Mouse (Mus musculus): ENCODE measurements around the gene Mei1. TPM values are rescaled to one million over a fixed set of nuclear protein-coding genes. Genes with fewer than 3 reads are reported as not detected.
A peak's percentile ranks its signal among the peaks of the same experiment; 100 is the strongest.
"Not testable (repeated sequence)": the region's sequence is repeated elsewhere in the genome, so short reads cannot be mapped to it uniquely, and the experiment has no call there.

Gene Mei1
- polyA plus RNA-seq, 1 experiment, result 0.13 TPM

DNA sequence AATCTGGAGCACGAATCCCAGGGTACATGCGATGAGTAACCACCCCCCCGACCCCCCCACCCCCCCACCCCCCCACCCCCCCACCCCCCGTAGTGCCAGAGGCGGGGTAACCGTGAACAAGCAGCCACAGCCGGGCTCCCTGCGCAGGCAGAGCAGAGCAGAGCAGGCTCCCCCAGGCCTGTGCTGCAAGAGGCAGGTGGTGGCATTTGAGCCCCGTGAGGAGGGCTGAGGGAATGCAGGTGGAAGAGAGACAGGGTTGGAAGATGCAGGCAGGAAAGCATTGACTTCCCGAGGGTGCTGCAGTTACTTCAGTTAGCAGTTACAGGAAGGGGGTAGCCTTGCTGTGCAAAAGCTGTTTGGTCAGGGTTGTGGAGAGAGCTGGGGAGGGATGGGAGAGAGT, 17.5 kb downstream of the Mei1 start:
- H3K27ac ChIP-seq (ENCODE audit: insufficient read depth, low read length), result no peak overlapping the region

DNA sequence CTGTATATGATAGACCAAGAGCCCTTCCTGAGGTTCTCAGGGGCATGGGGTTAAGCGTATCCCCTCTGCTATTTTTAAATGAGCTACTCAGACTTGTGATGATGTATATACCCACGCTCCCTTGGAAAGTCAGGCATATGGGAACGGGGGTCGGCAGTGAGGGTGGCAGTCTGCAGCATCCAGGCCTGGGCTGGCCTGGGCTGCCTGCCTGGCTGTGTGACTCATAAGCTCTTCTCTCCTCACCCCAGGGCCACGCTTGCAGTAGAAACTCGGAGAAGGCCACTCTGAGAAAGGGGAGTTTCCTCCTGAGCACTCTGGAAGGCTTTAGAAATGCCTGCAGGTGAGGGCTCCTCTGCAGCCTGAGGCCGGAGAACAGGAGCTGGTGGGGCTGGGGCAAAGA, 21.3 kb downstream of the Mei1 start:
- H3K4me1 ChIP-seq (ENCODE audit: control insufficient read depth, insufficient read depth, low read length), result no peaks in the 10 kb centered on the region; the same call in 1 of the 2 replicates
- 79% methylated on average over 7 of the region's 7 CpGs for WGBS
- no peak overlapping the region for H3K27ac ChIP-seq (ENCODE audit: insufficient read depth, low read length)
- no peaks in the 10 kb centered on the region for H3K27me3 ChIP-seq (ENCODE audit: control insufficient read depth, insufficient read depth, low read length)
- H3K4me3 ChIP-seq (replicated peaks; ENCODE audit: insufficient read depth, low read depth, low read length), result no peak overlapping the region
- TF ChIP-seq CTCF (IDR thresholded peaks at IDR 0.05; ENCODE audit: borderline replicate concordance, insufficient read depth, low read depth, low read length), result no peak
- no peak for TF ChIP-seq POLR2A (IDR thresholded peaks at IDR 0.05; ENCODE audit: borderline replicate concordance, insufficient read depth, low read length)
- DNase-seq, result no peak

More for the DNA sequence above, 17.5 kb downstream of the Mei1 start:
- 10% methylated on average over 10 of the region's 10 CpGs for WGBS
- Histone ChIP-seq H3K27me3 (ENCODE audit: control insufficient read depth, insufficient read depth, low read length) (no peaks in the 10 kb centered on the region), H3K4me3 (replicated peaks; ENCODE audit: insufficient read depth, low read depth, low read length) (no peak overlapping the region), H3K4me1 (ENCODE audit: control insufficient read depth, insufficient read depth, low read length) (no peaks in the 10 kb centered on the region; the same call in 1 of the 2 replicates)
- DNase-seq, result no peak
- no peak for TF ChIP-seq POLR2A (IDR thresholded peaks at IDR 0.05; ENCODE audit: borderline replicate concordance, insufficient read depth, low read length)
- peak; percentile 16; the same call in 1 of the 2 replicates for TF ChIP-seq CTCF (IDR thresholded peaks at IDR 0.05; ENCODE audit: borderline replicate concordance, insufficient read depth, low read depth, low read length)

DNA sequence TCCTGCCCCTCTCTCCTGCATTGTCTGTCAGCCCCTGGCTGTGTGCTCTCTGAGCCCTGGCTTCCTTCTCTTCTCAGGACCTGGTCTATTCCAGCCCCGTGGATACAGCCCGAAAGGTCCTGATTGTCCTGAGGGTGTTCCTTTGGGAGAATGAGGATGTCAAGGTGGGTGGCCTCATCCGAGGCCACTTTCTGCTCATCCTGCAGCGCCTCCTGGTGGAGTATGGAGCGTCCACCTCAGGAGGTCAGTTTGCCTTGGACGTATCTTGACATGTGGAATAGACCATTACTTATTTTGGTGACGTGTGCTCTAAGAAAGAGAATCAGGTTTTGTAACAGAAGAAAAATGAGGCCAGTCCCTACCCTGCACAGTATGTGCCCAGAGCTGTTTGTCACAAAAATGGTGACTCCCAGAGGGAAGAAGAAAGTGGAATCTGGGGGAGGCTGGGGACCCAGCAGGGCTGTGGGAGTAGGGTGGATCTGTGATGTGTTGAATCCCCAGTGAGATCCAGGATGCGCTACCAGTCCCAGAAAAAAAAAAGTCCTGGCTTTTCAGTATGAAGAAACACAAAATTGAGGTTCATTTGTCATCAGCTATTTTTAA, 37.3 kb downstream of the Mei1 start:
- WGBS, result 19% methylated on average over 8 of the region's 8 CpGs
- H3K27me3 ChIP-seq (ENCODE audit: control insufficient read depth, insufficient read depth, low read length), result no peaks in the 10 kb centered on the region
- peak; percentile 88 for TF ChIP-seq CTCF (IDR thresholded peaks at IDR 0.05; ENCODE audit: borderline replicate concordance, insufficient read depth, low read depth, low read length)
- no peak for TF ChIP-seq POLR2A (IDR thresholded peaks at IDR 0.05; ENCODE audit: borderline replicate concordance, insufficient read depth, low read length)
- DNase-seq, result peak; percentile 62 to 73
- H3K4me3 ChIP-seq (replicated peaks; ENCODE audit: insufficient read depth, low read depth, low read length), result no peak overlapping the region
- peaks cover 4% of the 10 kb centered on the region; the same call in 1 of the 2 replicates for H3K4me1 ChIP-seq (ENCODE audit: control insufficient read depth, insufficient read depth, low read length)
- H3K27ac ChIP-seq (ENCODE audit: insufficient read depth, low read length), result no peak overlapping the region

DNA sequence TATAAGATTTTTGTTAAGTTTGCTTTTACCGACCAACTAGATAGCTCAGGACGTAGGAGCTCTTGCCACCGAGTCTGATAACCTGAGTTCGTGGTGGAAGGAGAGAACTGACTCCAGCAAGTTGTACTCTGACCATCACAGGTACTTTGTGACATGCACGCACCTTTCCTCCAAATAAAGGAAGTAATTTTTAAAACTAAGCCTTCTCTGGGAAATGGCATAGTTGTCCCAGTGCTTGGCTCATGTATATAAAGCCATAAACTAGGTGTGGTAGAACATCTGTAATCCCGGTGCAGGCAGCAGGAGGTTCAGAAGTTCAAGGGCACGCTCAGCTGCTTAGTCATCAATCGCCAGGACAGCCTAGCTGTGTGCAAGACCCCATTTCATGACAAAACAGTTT, 50.7 kb downstream of the Mei1 start:
- no peaks in the 10 kb centered on the region; the same call in 1 of the 2 replicates for H3K27me3 ChIP-seq (ENCODE audit: control insufficient read depth, insufficient read depth, low read length)
- WGBS, result 91% methylated on average over 8 of the region's 8 CpGs
- no peaks in the 10 kb centered on the region for H3K4me1 ChIP-seq (ENCODE audit: control insufficient read depth, insufficient read depth, low read length)
- no peak overlapping the region for H3K4me3 ChIP-seq (replicated peaks; ENCODE audit: insufficient read depth, low read depth, low read length)
- H3K27ac ChIP-seq (ENCODE audit: insufficient read depth, low read length), result no peak overlapping the region
- DNase-seq, result no peak
- TF ChIP-seq POLR2A (IDR thresholded peaks at IDR 0.05; ENCODE audit: borderline replicate concordance, insufficient read depth, low read length) (no peak), CTCF (IDR thresholded peaks at IDR 0.05; ENCODE audit: borderline replicate concordance, insufficient read depth, low read depth, low read length) (no peak)

DNA sequence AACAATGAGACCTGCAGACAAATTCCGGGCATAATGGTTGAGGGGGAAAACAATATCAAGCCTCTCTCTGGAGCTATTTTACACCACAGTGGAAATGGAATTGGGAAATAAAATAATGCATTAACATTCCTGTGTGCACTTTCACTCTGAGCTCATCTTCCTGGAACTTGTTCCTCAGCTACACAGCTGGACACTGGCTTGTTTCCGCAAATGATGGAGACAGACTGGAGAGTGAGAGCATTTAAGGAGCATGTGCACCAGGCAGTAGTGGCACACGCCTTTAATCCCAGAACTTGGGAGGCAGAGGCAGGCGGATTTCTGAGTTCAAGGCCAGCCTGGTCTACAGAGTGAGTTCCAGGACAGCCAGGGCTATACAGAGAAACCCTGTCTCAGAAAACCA, 56.9 kb downstream of the Mei1 start:
- H3K4me1 ChIP-seq (ENCODE audit: control insufficient read depth, insufficient read depth, low read length); DNase-seq; H3K27ac ChIP-seq (ENCODE audit: insufficient read depth, low read length); H3K27me3 ChIP-seq (ENCODE audit: control insufficient read depth, insufficient read depth, low read length); H3K4me3 ChIP-seq (replicated peaks; ENCODE audit: insufficient read depth, low read depth, low read length): not testable (repeated sequence)
- 88% methylated on average over 4 of the region's 4 CpGs for WGBS

DNA sequence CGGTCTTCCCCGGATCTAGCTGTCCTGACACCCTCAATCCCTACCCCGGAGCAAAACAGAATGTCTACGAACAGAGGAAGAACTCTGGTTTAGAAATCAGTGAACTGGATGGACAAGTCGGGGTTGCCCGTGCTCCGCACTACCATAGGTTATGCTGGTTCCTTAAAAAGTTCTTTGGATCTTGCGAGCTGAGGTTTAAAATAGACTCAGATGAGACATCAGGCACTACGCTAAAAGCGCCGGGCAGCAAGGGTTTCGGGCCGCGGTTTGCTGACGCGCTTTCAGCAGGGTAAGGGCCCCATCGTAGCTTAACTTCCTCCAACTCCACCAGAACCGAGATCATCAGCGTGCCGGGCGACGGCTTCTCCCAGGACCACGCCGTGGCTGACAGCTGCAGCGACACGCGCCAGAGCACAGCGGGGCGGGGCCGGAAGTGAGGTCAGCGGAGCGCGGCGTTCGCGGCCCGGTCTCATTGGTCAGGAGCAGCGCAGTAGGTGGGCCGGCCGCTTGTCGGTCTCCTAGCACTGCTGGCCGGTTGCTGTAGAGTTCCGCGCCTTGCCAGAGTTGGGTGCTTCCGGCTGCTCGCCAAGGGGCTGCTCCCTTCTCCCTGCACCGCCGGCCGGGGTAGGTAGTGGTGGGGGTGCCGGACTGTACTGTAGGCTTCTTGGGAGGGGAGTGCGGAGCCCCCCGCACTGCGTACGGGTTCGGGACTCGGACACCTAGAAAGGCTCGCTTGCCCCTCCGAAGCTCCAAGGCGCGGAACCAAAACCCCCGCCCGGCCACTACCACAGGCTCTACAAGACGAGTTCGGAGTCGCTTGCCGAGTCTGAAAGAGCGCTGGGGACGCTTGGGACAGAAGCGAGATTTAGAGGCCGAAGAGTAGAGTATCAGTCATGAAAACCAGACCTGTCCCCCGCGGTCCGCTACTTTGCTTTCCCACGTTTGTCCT, 57.9 kb downstream of the Mei1 start, which contains the start of gene Ccdc134:
Ccdc134 (plus strand) TSS at position 497 of the 949 bp plus-strand sequence.
- Histone ChIP-seq H3K4me1 (ENCODE audit: control insufficient read depth, insufficient read depth, low read length) (no peaks in the 10 kb centered on the region), H3K4me3 (replicated peaks; ENCODE audit: insufficient read depth, low read depth, low read length) (peak within 1 kb of the TSS; percentile 74), H3K27me3 (ENCODE audit: control insufficient read depth, insufficient read depth, low read length) (no peaks in the 10 kb centered on the region), H3K27ac (ENCODE audit: insufficient read depth, low read length) (peak within 1 kb of the TSS; percentile 63)
- peak; percentile 96 to 97 for DNase-seq
- TF ChIP-seq CTCF (IDR thresholded peaks at IDR 0.05; ENCODE audit: borderline replicate concordance, insufficient read depth, low read depth, low read length) (no peak), POLR2A (IDR thresholded peaks at IDR 0.05; ENCODE audit: borderline replicate concordance, insufficient read depth, low read length) (peak; percentile 91)
- under 1% methylated on average over 74 of the region's 74 CpGs for WGBS

DNA sequence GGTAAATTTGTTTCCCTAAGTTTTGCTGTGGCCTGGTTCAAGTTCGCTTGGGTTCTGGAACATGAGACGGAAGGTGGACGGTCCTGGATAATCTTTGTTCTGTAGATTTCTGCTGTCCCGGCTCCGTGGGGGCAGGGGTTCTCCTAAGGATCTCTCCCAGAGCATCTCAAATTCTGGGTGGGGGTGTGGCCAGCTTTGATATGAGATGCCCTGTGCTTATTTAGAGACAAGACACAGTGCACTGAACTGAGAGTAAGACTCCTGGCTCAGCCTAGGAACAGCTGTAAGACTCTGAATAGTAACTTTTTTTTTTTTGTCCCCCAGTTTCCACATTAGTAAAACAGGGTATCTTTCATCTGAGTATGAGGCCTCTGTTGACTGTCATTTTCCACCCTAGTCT, 58.6 kb downstream of the Mei1 start:
- no peak overlapping the region for H3K27ac ChIP-seq (ENCODE audit: insufficient read depth, low read length)
- 14% methylated on average over 5 of the region's 5 CpGs for WGBS

More for the DNA sequence above, 58.6 kb downstream of the Mei1 start:
- no peak for DNase-seq
- H3K4me1 ChIP-seq (ENCODE audit: control insufficient read depth, insufficient read depth, low read length), result no peaks in the 10 kb centered on the region
- peak overlapping the region; percentile 74 for H3K4me3 ChIP-seq (replicated peaks; ENCODE audit: insufficient read depth, low read depth, low read length)
- no peak for TF ChIP-seq POLR2A (IDR thresholded peaks at IDR 0.05; ENCODE audit: borderline replicate concordance, insufficient read depth, low read length)
- no peak for TF ChIP-seq CTCF (IDR thresholded peaks at IDR 0.05; ENCODE audit: borderline replicate concordance, insufficient read depth, low read depth, low read length)
- H3K27me3 ChIP-seq (ENCODE audit: control insufficient read depth, insufficient read depth, low read length), result no peaks in the 10 kb centered on the region

Measured in cerebellum, adult 2 months (tissue).